Mouse (Mus musculus) testis, adult 2 months (tissue): ENCODE measurements around the gene Vmn1r9.

Experiments
- CTCF ChIP-seq: fragments of 200-500 bp; IDR thresholded peaks from 2 replicates; pipeline ENCODE4 v1.5.1; 2012; ENCODE audit warnings: low read depth, mild to moderate bottlenecking, inconsistent platforms, low read length, moderate library complexity; ENCODE audit not compliant: control insufficient read depth, insufficient read depth, insufficient replicate concordance
- POLR2A ChIP-seq: fragments of 200-500 bp; IDR thresholded peaks from 2 replicates; pipeline ENCODE4 v1.6.1; 2012; ENCODE audit warnings: low read depth, mild to moderate bottlenecking, inconsistent platforms, low read length, moderate library complexity; ENCODE audit not compliant: control insufficient read depth

GRCm38 (mm10) chr6:57063730-57064129 is 2.9 kb upstream of the Vmn1r9 start:
- TF ChIP-seq POLR2A (no peak), CTCF (no peak)
